Mouse (Mus musculus) liver, embryonic 14.5 days (tissue): ENCODE data around the gene Sumf1. TPM values are rescaled to one million over a fixed set of nuclear protein-coding genes. Genes with fewer than 3 reads are reported as not detected.

Experiments used
- ATAC-seq: fragments of 200-750 bp; cut with Nextera tagmentation; 2 replicates; pipeline ENCODE4 v1.8.0; 2017; ENCODE audit warnings: moderate number of reproducible peaks, mild to moderate bottlenecking, moderate library complexity; ENCODE audit not compliant: insufficient read depth
- DNase-seq, 3 experiments: peaks; one replicate each; pipeline ENCODE4 v3.0.0-alpha.2; 2012 to 2013; ENCODE audit warnings: low read depth in 3 of 3, low spot score in 3 of 3
- H3K27ac ChIP-seq: fragments of 300-500 bp; sonication (generic); 2 replicates; pipeline ENCODE4 v1.5.1; 2014; ENCODE audit warnings: moderate library complexity, mild to moderate bottlenecking, control low read depth, inconsistent platforms
- H3K27me3 ChIP-seq: fragments of 300-500 bp; sonication (generic); 2 replicates; pipeline ENCODE4 v1.6.1; 2014; ENCODE audit warnings: mild to moderate bottlenecking, low read length, moderate library complexity; ENCODE audit not compliant: control insufficient read depth, insufficient read depth
- H3K36me3 ChIP-seq: fragments of 300-500 bp; sonication (generic); replicated peaks from 2 replicates; pipeline ENCODE4 v1.6.1; 2014; ENCODE audit warnings: low read depth; ENCODE audit not compliant: control insufficient read depth, insufficient read depth
- H3K4me1 ChIP-seq, 2 experiments: fragments of 200-500 bp in 1 of 2; fragments of 300-500 bp in 1 of 2; sonication (generic) in 1 of 2; replicated peaks; 2 replicates each; pipeline ENCODE4 v1.6.1; 2012 to 2014; ENCODE audit warnings: antibody characterized with exemption in 1 of 2, inconsistent platforms in 1 of 2, low read length in 1 of 2; ENCODE audit not compliant: control insufficient read depth in 2 of 2, insufficient read depth in 2 of 2
- H3K4me2 ChIP-seq: fragments of 300-500 bp; sonication (generic); 2 replicates; pipeline ENCODE4 v1.6.1; 2014; ENCODE audit warnings: low read depth, mild to moderate bottlenecking, control low read depth, moderate library complexity
- H3K4me3 ChIP-seq, 2 experiments: fragments of 200-500 bp in 1 of 2; fragments of 300-500 bp in 1 of 2; sonication (generic) in 1 of 2; 2 replicates each; pipeline ENCODE4 v1.5.1; 2012 to 2014; ENCODE audit warnings: low read depth in 2 of 2, low read length in 2 of 2, mild to moderate bottlenecking in 2 of 2, control low read depth in 1 of 2, inconsistent platforms in 1 of 2, moderate library complexity in 1 of 2; ENCODE audit not compliant: insufficient read depth in 1 of 2
- H3K9ac ChIP-seq: fragments of 300-500 bp; sonication (generic); replicated peaks from 2 replicates; pipeline ENCODE4 v1.6.1; 2014; ENCODE audit warnings: mild to moderate bottlenecking, control low read depth, moderate library complexity
- H3K9me3 ChIP-seq: fragments of 300-500 bp; sonication (generic); 2 replicates; pipeline ENCODE4 v1.6.1; 2016; ENCODE audit warnings: low read length, mixed read lengths; ENCODE audit not compliant: control insufficient read depth
- CTCF ChIP-seq: IDR thresholded peaks from 2 replicates; pipeline ENCODE4 v1.5.1; 2016; ENCODE audit warnings: antibody characterized with exemption, low read depth, control low read depth
- EP300 ChIP-seq: IDR thresholded peaks from 2 replicates; pipeline ENCODE4 v1.6.1; 2016; ENCODE audit warnings: antibody characterized with exemption, low read depth
- WGBS: fragments of 180-500 bp; shearing (Covaris S2); extraction: QIAGEN DNeasy Blood & Tissue Kit; methylation state at CpG from one replicate; pipeline ENCODE4 v1.1.7; 2014; ENCODE audit not compliant: insufficient replicate concordance; 5-methylcytosine and 5-hydroxymethylcytosine counted together
- polyA plus RNA-seq, 2 experiments: library from polyadenylated mRNA; depleted of rRNA in 1 of 2; stranded (reverse) in 1 of 2; unstranded in 1 of 2; fragments of >200 nt; fragmentation: Nextera tagmentation in 1 of 2; extraction: Ambion mirVana in 1 of 2; gene quantifications; 2 replicates each; pipeline versions ENCODE4 v1.2.1 to v1.2.3; 2012 to 2014

The Sumf1 gene
- polyA plus RNA-seq, 2 experiments, result 5.4 to 8.2 TPM

- WGBS, result 42% methylated on average over 2 of the region's 2 CpGs
- ATAC-seq (no peak), DNase-seq (no peak)
- Histone ChIP-seq H3K4me1 (peaks cover 3 to 10% of the 10 kb centered on the region in 2 experiments; a peak in 3 of 4 replicates), H3K4me3 (no peak overlapping the region), H3K27ac (no peak overlapping the region), H3K9ac (no peak overlapping the region), H3K4me2 (no peak overlapping the region), H3K9me3 (no peaks in the 10 kb centered on the region), H3K27me3 (no peaks in the 10 kb centered on the region), H3K36me3 (no peaks in the 10 kb centered on the region)
- TF ChIP-seq CTCF (no peak), EP300 (no peak)
These were observed 43.2 kb upstream of the Sumf1 start for GRCm38 (mm10) chr6:108228601-108229000.

GRCm38 (mm10) chr6:108228048-108228447, 42.7 kb upstream of the Sumf1 start:
- Histone ChIP-seq H3K4me1 (peaks cover 1 to 9% of the 10 kb centered on the region in 2 experiments; a peak in 3 of 4 replicates), H3K4me3 (no peak overlapping the region), H3K9me3 (no peaks in the 10 kb centered on the region), H3K36me3 (no peaks in the 10 kb centered on the region), H3K27me3 (no peaks in the 10 kb centered on the region), H3K4me2 (no peak overlapping the region), H3K9ac (no peak overlapping the region), H3K27ac (no peak overlapping the region)
- ATAC-seq (no peak), DNase-seq (no peak)
- TF ChIP-seq EP300, result no peak
- no peak for TF ChIP-seq CTCF
- 59% methylated on average over 6 of the region's 6 CpGs for WGBS

GRCm38 (mm10) chr6:108227461-108227860, 42.1 kb upstream of the Sumf1 start:
- H3K27me3 ChIP-seq, result no peaks in the 10 kb centered on the region
- DNase-seq, result no peak
- H3K4me3 ChIP-seq, result no peak overlapping the region
- no peak overlapping the region for H3K4me2 ChIP-seq
- no peaks in the 10 kb centered on the region for H3K9me3 ChIP-seq
- 73% methylated on average over 6 of the region's 6 CpGs for WGBS
- no peak for ATAC-seq
- no peak overlapping the region for H3K27ac ChIP-seq
- no peak overlapping the region for H3K9ac ChIP-seq
- H3K36me3 ChIP-seq, result no peaks in the 10 kb centered on the region
- no peak for TF ChIP-seq EP300
- no peak for TF ChIP-seq CTCF
- H3K4me1 ChIP-seq, result peaks cover 0 to 3% of the 10 kb centered on the region in 2 experiments; a peak in 2 of 4 replicates

- TF ChIP-seq EP300, result no peak
- no peak for TF ChIP-seq CTCF
- no peak for DNase-seq
- Histone ChIP-seq H3K4me1 (no peaks in the 10 kb centered on the region; a peak in 1 of 4 replicates), H3K9me3 (no peaks in the 10 kb centered on the region), H3K9ac (no peak overlapping the region), H3K4me3 (no peak overlapping the region), H3K27me3 (no peaks in the 10 kb centered on the region), H3K36me3 (no peaks in the 10 kb centered on the region), H3K27ac (no peak overlapping the region), H3K4me2 (no peak overlapping the region)
- 71% methylated on average over 7 of the region's 7 CpGs for WGBS
- no peak for ATAC-seq
These were observed 40.8 kb upstream of the Sumf1 start for GRCm38 (mm10) chr6:108226230-108226629.

GRCm38 (mm10) chr6:108225027-108225426, 39.6 kb upstream of the Sumf1 start:
- Histone ChIP-seq H3K27ac (no peak overlapping the region), H3K9ac (no peak overlapping the region)
- WGBS, result 73% methylated on average over 2 of the region's 2 CpGs

More at GRCm38 (mm10) chr6:108225027-108225426, 39.6 kb upstream of the Sumf1 start:
- H3K27me3 ChIP-seq, result no peaks in the 10 kb centered on the region
- no peak for ATAC-seq
- no peak overlapping the region for H3K4me3 ChIP-seq
- no peaks in the 10 kb centered on the region for H3K36me3 ChIP-seq
- TF ChIP-seq CTCF (no peak), EP300 (no peak)
- DNase-seq, result no peak
- no peak overlapping the region for H3K4me2 ChIP-seq
- H3K9me3 ChIP-seq, result no peaks in the 10 kb centered on the region
- H3K4me1 ChIP-seq, result no peaks in the 10 kb centered on the region; a peak in 1 of 4 replicates
